Mouse (Mus musculus): ENCODE results near the gene Acp7.

DNA sequence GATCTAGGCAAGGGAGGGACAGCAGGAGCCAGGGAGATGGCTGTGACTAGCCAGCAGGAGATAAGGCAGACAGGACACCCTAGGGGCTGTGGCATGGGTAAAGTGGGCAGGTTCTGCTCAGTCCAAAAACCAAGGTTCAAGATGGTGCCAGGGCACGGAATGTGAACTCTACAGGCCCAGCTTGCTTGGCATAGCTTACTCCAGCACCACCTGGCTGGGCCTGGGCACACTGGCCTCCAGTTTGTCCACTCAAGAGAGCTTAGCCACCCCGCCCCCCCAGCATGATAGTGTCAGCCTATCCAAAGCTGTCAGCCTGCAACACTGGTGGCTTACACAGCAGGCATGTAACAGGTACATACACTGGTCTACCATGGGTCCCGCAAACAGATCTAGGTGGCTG is 57.9 kb downstream of the Acp7 start:
- no peak for TF ChIP-seq CTCF (IDR thresholded peaks at IDR 0.05; ENCODE audit: low read depth)
- TF ChIP-seq EP300 (optimal IDR thresholded peaks at IDR 0.05), result no peak
